Mouse (Mus musculus) bone marrow, adult 2 months (tissue): ENCODE results near the gene Rgs10.

Experiments used
- CTCF ChIP-seq: fragments of 200-500 bp; IDR thresholded peaks from 2 replicates; pipeline ENCODE4 v1.5.1; 2011; ENCODE audit warnings: low read length, control low read depth; ENCODE audit not compliant: control insufficient read depth, insufficient read depth
- POLR2A ChIP-seq: fragments of 200-500 bp; IDR thresholded peaks from 2 replicates; pipeline ENCODE4 v1.6.1; 2011; ENCODE audit warnings: low read depth, mild to moderate bottlenecking, control low read depth, low read length, borderline replicate concordance; ENCODE audit not compliant: control insufficient read depth

GRCm38 (mm10) chr7:128352721-128353120, 65.8 kb downstream of the Rgs10 start:
- TF ChIP-seq CTCF (no peak), POLR2A (no peak)
